Mouse (Mus musculus) spleen, postnatal 4 days (tissue): Measurements from ENCODE around the gene Olfr811.

ENCODE experiments used
- DNase-seq, 2 experiments: peaks; one replicate each; pipeline ENCODE4 v3.0.0; 2022; ENCODE audit warnings: low spot score in 2 of 2

Gene Olfr811

DNA sequence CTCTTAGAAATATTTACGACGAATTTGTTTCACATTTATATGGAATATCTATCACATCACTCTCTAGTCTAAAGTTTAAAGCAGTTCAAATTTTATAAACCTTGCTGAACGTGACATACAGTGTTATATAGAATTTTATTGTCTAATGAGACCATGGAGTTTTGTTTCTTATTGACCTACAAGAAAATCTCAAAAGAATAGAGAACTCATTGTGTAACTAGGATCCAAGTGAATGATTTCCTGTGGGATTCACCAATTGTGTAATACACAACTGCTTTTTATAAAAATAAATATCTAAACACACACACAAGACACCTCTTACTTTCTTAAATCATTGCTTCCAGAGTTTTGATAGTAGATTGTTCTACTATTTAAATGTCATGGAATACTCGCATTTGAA is at the start of gene Olfr811:
Olfr811 (minus strand) TSS at position 101 of the 400 bp plus-strand sequence.
- no peak for DNase-seq

DNA sequence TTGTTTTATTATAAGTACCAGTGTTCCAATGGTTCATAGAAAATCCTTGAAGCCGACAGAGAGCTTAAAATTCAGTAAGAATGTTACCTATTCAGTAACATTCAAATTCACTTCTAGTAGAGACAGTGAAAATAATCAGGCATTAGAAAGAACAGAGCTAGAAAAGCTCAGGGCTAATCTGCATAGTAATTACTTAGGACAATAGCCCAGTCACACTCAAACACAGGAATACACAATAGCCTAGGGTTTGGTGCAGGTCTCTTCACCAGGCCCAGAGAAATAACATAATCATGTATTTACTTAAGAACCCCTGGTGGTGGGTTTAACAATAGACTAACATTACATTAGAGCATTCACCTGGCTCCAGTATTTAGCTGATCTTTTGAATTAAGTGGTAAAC is 43.1 kb upstream of the Olfr811 start:
- no peak for DNase-seq

DNA sequence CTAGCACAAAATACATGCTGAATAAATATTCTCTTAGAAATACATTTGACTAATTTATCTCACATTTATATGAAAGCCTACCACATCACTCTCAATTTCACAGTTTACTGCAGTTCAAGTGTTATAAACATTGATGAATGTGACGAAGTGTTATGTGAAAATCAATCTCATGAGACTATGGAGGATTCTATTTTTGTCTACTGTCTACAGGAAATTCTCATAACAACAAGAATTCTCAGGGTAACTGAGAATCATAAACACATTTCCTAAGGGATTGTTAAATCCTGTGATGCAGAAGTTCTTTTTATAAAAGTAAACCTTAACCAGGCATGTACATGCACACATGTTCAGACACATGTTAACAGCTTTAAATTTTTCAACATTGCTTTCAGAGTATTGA is 41.8 kb upstream of the Olfr811 start, which contains the start of gene Olfr812:
Olfr812 (minus strand) TSS at position 101 of the 400 bp plus-strand sequence.
- no peak for DNase-seq

DNA sequence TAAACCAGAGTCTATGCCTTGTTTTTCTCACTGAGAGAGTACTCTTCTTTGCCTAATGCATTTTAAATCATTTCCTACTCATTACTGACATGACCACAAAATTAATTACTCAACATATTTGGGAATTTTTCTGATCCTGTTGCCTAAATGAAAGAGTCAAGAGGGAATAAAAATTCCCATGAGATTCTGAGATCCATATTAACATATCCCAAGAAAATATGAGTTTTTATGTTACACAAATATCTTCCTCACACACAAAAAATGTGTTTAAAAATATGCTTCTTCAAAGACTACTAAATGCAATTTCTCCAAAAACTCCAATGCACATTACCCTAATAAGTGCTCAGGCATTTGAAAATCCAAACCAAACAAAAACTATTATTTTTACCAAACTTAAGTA is 9.4 kb downstream of the Olfr811 start, which contains the start of gene Olfr810:
Olfr810 (minus strand) TSS at position 101 of the 400 bp plus-strand sequence.
- DNase-seq = no peak

DNA sequence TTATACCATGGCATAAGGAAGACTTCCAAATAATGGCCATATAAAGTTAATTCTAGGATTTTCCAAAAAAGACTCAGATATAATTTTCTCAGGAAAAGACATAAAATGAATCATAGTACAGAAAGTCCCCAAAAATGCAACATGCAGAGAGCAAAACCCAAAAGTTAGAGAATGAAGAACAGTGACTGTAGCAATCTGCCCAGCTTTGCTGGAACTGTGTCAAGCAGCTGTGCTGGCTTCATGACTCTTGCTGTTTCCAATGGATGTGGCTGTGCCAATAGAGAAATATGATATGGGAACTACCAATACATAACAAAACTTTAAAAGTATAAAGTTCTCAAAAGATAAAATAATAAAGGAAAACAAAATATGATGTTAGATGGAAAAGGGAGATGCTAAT is 26.1 kb downstream of the Olfr811 start:
- DNase-seq = no peak

DNA sequence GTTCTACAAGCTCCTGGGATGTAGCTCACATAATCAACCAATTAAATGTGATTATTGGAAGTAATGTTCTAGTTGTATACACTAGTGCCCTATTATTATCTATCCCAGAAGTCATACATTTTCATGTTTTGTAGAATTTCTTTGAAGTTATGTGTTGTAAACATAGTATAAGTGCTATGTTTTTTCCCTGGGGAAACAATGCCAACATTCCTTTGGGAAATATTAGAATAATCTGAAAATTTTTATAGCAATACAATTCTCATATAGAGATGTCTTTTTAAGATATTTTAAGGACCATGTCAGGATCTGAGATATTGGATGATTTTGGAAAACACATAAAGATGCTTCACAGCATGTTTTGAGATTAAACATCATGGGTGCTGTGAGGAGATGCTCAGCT is 29.9 kb downstream of the Olfr811 start, which contains the start of gene Olfr809:
Olfr809 (plus strand) TSS at position 301 of the 400 bp plus-strand sequence.
- no peak for DNase-seq

DNA sequence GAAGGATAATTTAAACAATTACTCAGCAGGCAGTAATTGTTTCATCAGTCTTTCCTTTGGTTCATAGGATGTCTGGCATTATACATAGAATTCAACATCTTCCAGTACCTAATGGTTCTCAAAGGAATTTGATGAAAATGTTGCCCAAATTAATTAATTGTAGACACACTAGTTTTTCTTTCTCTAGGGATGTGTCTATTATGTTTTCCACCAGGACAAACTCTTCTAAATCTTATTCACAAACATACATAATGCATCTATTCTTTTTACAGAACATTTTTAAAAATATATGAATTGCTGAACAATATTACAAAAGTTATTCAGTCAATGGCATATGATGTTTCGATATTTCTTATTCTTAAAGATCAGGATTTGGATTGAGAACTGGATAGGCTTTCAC is 39.0 kb downstream of the Olfr811 start, which contains the start of gene Olfr808:
Olfr808 (plus strand) TSS at position 301 of the 400 bp plus-strand sequence.
- no peak for DNase-seq

DNA sequence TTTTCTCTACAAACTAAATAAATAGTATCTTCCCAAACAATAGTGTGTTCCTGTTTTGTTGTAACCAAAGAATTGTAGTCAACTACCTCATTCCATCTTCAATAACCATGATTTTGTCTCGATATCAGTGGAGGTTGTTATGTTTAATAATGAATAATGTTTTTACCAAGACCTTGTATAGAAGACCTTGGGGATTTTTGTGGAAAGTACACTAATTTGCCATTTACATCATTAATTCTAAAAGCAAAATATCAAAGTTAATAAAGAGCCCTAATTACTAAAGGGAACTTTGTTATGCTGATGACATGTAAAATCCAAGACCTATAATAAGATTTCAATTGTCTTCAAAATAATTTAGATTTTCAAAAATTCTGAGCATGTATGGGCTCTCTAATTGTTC is 46.5 kb downstream of the Olfr811 start, which contains the start of gene Olfr807:
Olfr807 (minus strand) TSS at position 101 of the 400 bp plus-strand sequence.
- no peak for DNase-seq
